Comparison of ENCODE assay signal across 9 mouse cellular contexts in genomic region chr1:82289116-82289989, GRCm38 (mm10). TPM values are rescaled to one million over a fixed set of nuclear protein-coding genes. Genes with fewer than 3 reads are reported as not detected.
DNase-seq lines count a peak whose midpoint lies in the region; ATAC-seq lines count a peak whose summit lies in the region.
"Had no signal": no experiment of that assay in that cellular context is flagged by ENCODE, and none has a peak within 500 bp of the region (broad histone marks: within the 10 kb centered on the region; RNA-seq: fewer than 3 reads in every experiment).

No protein-coding gene starts in this region.

- H3K4me2 ChIP-seq in midbrain, embryonic 14.5 days (ENCODE audit: low read length): peak overlapping the region; percentile 82

- peak overlapping the region; percentile 85 for H3K9ac ChIP-seq in midbrain, embryonic 14.5 days (replicated peaks; ENCODE audit: low read length)

- whole genome bisulfite sequencing in midbrain, embryonic 14.5 days: 73% methylated on average over 35 of the region's 35 CpGs

- peak; percentile 32 for DNase-seq in adrenal gland, postnatal 14 days
- no peak for DNase-seq in adrenal gland, postnatal 10 days
- peak; percentile 6 for DNase-seq in thymus, postnatal 14 days
- no peak for DNase-seq in thymus, postnatal 0 days (ENCODE audit: low spot score)
- DNase-seq in heart, adult 8-10 months (ENCODE audit: low spot score): peak; percentile 13
- DNase-seq in kidney, postnatal 10 days: peak; percentile 44
- no peak for DNase-seq in midbrain, embryonic 14.5 days
- no peak for DNase-seq in retina, embryonic 14.5 days (ENCODE audit: low spot score)

- H3K4me3 ChIP-seq in midbrain, embryonic 14.5 days (replicated peaks; ENCODE audit: low read depth, low read length): peak overlapping the region; percentile 75

- no peaks in the 10 kb centered on the region for H3K27me3 ChIP-seq in midbrain, embryonic 14.5 days (ENCODE audit: control insufficient read depth, insufficient read depth, low read length)

- H3K36me3 ChIP-seq in midbrain, embryonic 14.5 days (ENCODE audit: control insufficient read depth, insufficient read depth, low read length): 0 out of 2 replicates have a peak, but pooled peaks cover 6% of the 10 kb centered on the region

- no peak for ATAC-seq in midbrain, embryonic 14.5 days (ENCODE audit: low FRiP score, low TSS enrichment)

- H3K9me3 ChIP-seq in midbrain, embryonic 14.5 days (ENCODE audit: control insufficient read depth, low read length): no peaks in the 10 kb centered on the region

- peaks cover 52% of the 10 kb centered on the region for H3K4me1 ChIP-seq in midbrain, embryonic 14.5 days (ENCODE audit: control insufficient read depth, insufficient read depth, low read length)

- H3K27ac ChIP-seq in midbrain, embryonic 14.5 days (replicated peaks; ENCODE audit: low read depth, low read length): peak overlapping the region; percentile 97
- H3K27ac ChIP-seq: macrophage had no signal

RNA-seq across cellular contexts. Expression of gene Irs1, which starts 1.9 kb away (rescaled TPM):
- total RNA-seq in adrenal gland, postnatal 14 days (2021): 12.5 and 15.0 TPM in 2 replicates
- total RNA-seq in adrenal gland, postnatal 10 days (2021): 10 to 100 TPM; 17.0 to 24.9 TPM
- 0.53 and 0.72 TPM in 2 replicates for polyA plus RNA-seq in thymus, postnatal 0 days (2015; fragmentation: Nextera tagmentation; extraction: Ambion mirVana)
- total RNA-seq in heart, adult 8-10 months (2022): 10 to 100 TPM; 14.8 to 34.3 (median 24.0) TPM
- 5.5 and 7.9 TPM in 2 replicates for polyA plus RNA-seq in midbrain, embryonic 14.5 days (2014; fragmentation: Nextera tagmentation; extraction: Ambion mirVana)
- polyA plus RNA-seq: macrophage had no signal

RNA-seq across cellular contexts. Expression of gene Rhbdd1, which starts 26.9 kb away (rescaled TPM):
- total RNA-seq in adrenal gland, postnatal 14 days (2021): 23.0 and 23.2 TPM in 2 replicates
- 10 to 100 TPM; 20.4 to 21.2 TPM for total RNA-seq in adrenal gland, postnatal 10 days (2021)
- 7.2 and 7.6 TPM in 2 replicates for polyA plus RNA-seq in thymus, postnatal 0 days (2015; fragmentation: Nextera tagmentation; extraction: Ambion mirVana)
- total RNA-seq in heart, adult 8-10 months (2022): 10 to 100 TPM in 3 of 4 experiments, 1 to 10 TPM in 1; 10.0 to 11.3 (median 10.6) TPM
- polyA plus RNA-seq in midbrain, embryonic 14.5 days (2014; fragmentation: Nextera tagmentation; extraction: Ambion mirVana): 2.9 and 3.2 TPM in 2 replicates

RNA-seq across cellular contexts. Expression of gene Gm9747, which starts 56.4 kb away (rescaled TPM):
- total RNA-seq in adrenal gland, postnatal 14 days (2021): not detected in 2 replicates
- total RNA-seq in adrenal gland, postnatal 10 days (2021): not detected
- 1.5 TPM in 2 replicates for polyA plus RNA-seq in thymus, postnatal 0 days (2015; fragmentation: Nextera tagmentation; extraction: Ambion mirVana)
- not detected for total RNA-seq in heart, adult 8-10 months (2022)
- polyA plus RNA-seq in midbrain, embryonic 14.5 days (2014; fragmentation: Nextera tagmentation; extraction: Ambion mirVana): 21.5 and 27.9 TPM in 2 replicates
- polyA plus RNA-seq: macrophage had no signal

Comparison
In these comparisons a context has a peak if more than half of its experiments do, and no peak if none do; other contexts are left out.
1. DNase-seq: peak in adrenal gland, postnatal 14 days (single experiment), thymus, postnatal 14 days (single experiment), heart, adult 8-10 months (single experiment) and kidney, postnatal 10 days (single experiment); none in adrenal gland, postnatal 10 days (single experiment), thymus, postnatal 0 days (single experiment), midbrain, embryonic 14.5 days (single experiment) and retina, embryonic 14.5 days (single experiment).